ENCODE assay signal across 13 mouse cellular contexts in the genomic region with DNA sequence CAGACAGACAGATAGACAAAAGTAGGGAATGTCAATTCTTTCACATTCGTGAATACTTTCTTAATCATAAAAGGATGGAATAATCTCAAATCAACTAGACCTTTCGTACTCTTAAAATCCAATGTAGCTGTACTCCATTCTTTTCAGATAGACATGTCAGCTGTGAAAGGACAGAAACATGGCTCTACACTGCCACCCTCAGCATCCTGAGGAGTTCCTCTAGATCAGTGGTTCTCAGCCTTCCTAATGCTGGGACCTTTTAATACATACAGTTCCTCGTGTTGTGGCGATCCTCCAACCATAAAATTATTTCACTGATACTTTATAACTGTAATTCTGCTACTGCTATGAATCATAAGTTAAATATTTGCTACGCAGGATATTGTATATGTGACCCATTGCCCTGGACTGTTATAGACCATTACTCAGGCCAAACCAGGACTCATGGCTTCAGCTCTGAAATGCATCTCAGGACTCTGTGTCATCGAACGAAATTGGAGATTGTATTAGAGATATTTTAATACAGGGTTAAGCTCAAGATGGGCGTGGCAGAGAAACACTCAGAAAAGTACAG.
A peak's percentile ranks its signal among the peaks of the same experiment; 100 is the strongest.
DNase-seq lines count a peak whose midpoint lies in the region; ATAC-seq and TF ChIP-seq lines count a peak whose summit lies in the region.
"Had no signal": no experiment of that assay in that cellular context is flagged by ENCODE, and none has a peak within 500 bp of the region (broad histone marks: within the 10 kb centered on the region; RNA-seq: fewer than 3 reads in every experiment).

No protein-coding gene starts in this region.

- no peak overlapping the region for H3K9ac ChIP-seq in hindbrain, postnatal 0 days (replicated peaks; ENCODE audit: low read length)
- H3K9ac ChIP-seq in hindbrain, embryonic 11.5 days (ENCODE audit: low read depth, low read length), result no peak overlapping the region
- H3K9ac ChIP-seq in midbrain, embryonic 11.5 days (ENCODE audit: low read length), result no peak overlapping the region
- H3K9ac ChIP-seq in midbrain, embryonic 13.5 days (replicated peaks), result no peak overlapping the region
- H3K9ac ChIP-seq: embryonic facial prominence, embryonic 15.5 days; hindbrain, embryonic 12.5 days had no signal

- H3K4me1 ChIP-seq in hindbrain, postnatal 0 days (ENCODE audit: insufficient read depth, low read length), result no peaks in the 10 kb centered on the region
- H3K4me1 ChIP-seq in hindbrain, embryonic 11.5 days (replicated peaks; ENCODE audit: control insufficient read depth, insufficient read depth, low read length), result no peaks in the 10 kb centered on the region
- H3K4me1 ChIP-seq in midbrain, embryonic 11.5 days (ENCODE audit: control insufficient read depth, insufficient read depth, low read length), result no peaks in the 10 kb centered on the region
- H3K4me1 ChIP-seq in midbrain, embryonic 13.5 days (replicated peaks), result 0 out of 2 replicates have a peak, but pooled peaks cover 3% of the 10 kb centered on the region
- H3K4me1 ChIP-seq: embryonic facial prominence, embryonic 15.5 days; hindbrain, embryonic 12.5 days had no signal

- POLR2A ChIA-PET in Patski (lab: Charles Lee), result no interaction called here

- in situ Hi-C loops in Patski (cut with MboI; ENCODE audit: low pct_unique_long_range_greater_than_20kb), result no loop called here

- no peaks in the 10 kb centered on the region for H3K36me3 ChIP-seq in hindbrain, postnatal 0 days (ENCODE audit: insufficient read depth, low read length)
- no peaks in the 10 kb centered on the region for H3K36me3 ChIP-seq in hindbrain, embryonic 11.5 days (ENCODE audit: control insufficient read depth, insufficient read depth, low read length)
- H3K36me3 ChIP-seq in midbrain, embryonic 11.5 days (ENCODE audit: control insufficient read depth, insufficient read depth, low read length), result no peaks in the 10 kb centered on the region
- no peaks in the 10 kb centered on the region for H3K36me3 ChIP-seq in midbrain, embryonic 13.5 days
- H3K36me3 ChIP-seq: embryonic facial prominence, embryonic 15.5 days; hindbrain, embryonic 12.5 days had no signal

- intact Hi-C loops in heart, postnatal 10 days (cut with DNase I), result no loop called here

- no peaks in the 10 kb centered on the region for H3K27me3 ChIP-seq in hindbrain, postnatal 0 days (ENCODE audit: insufficient read depth, low read length)
- no peaks in the 10 kb centered on the region for H3K27me3 ChIP-seq in hindbrain, embryonic 11.5 days (ENCODE audit: control insufficient read depth, insufficient read depth, low read length)
- no peaks in the 10 kb centered on the region for H3K27me3 ChIP-seq in midbrain, embryonic 11.5 days (ENCODE audit: control insufficient read depth, insufficient read depth, low read length)
- no peaks in the 10 kb centered on the region for H3K27me3 ChIP-seq in midbrain, embryonic 13.5 days
- H3K27me3 ChIP-seq in Patski, result no peaks in the 10 kb centered on the region
- H3K27me3 ChIP-seq: embryonic facial prominence, embryonic 15.5 days; hindbrain, embryonic 12.5 days had no signal

- WGBS in hindbrain, postnatal 0 days, result 81% methylated on average over 8 of the region's 8 CpGs
- WGBS in hindbrain, embryonic 11.5 days, result 78% methylated on average over 8 of the region's 8 CpGs
- 74% methylated on average over 8 of the region's 8 CpGs for WGBS in midbrain, embryonic 11.5 days
- WGBS in midbrain, embryonic 13.5 days, result 78% methylated on average over 8 of the region's 8 CpGs

- CTCF ChIA-PET in Patski (lab: Charles Lee), result no interaction called here

- peak; percentile 45 for TF ChIP-seq CTCF in hindbrain, postnatal 0 days (IDR thresholded peaks at IDR 0.05; ENCODE audit: low read depth)
- TF ChIP-seq CTCF in Patski (IDR thresholded peaks at IDR 0.05), result peak; percentile 31

- no peaks in the 10 kb centered on the region for H3K9me3 ChIP-seq in hindbrain, postnatal 0 days (ENCODE audit: low read length)
- no peaks in the 10 kb centered on the region for H3K9me3 ChIP-seq in hindbrain, embryonic 11.5 days (ENCODE audit: control insufficient read depth, low read length)
- H3K9me3 ChIP-seq in midbrain, embryonic 11.5 days (ENCODE audit: control insufficient read depth, low read length), result no peaks in the 10 kb centered on the region
- H3K9me3 ChIP-seq in midbrain, embryonic 13.5 days, result no peaks in the 10 kb centered on the region
- H3K9me3 ChIP-seq: embryonic facial prominence, embryonic 15.5 days; hindbrain, embryonic 12.5 days had no signal

- H3K27ac ChIP-seq in hindbrain, postnatal 0 days, result no peak overlapping the region
- H3K27ac ChIP-seq in hindbrain, embryonic 11.5 days (ENCODE audit: low read depth, low read length), result no peak overlapping the region
- H3K27ac ChIP-seq in midbrain, embryonic 11.5 days (ENCODE audit: low read depth, low read length), result no peak overlapping the region
- no peak overlapping the region for H3K27ac ChIP-seq in midbrain, embryonic 13.5 days
- H3K27ac ChIP-seq: embryonic facial prominence, embryonic 15.5 days; heart, adult 2 months; hindbrain, embryonic 12.5 days had no signal

- ATAC-seq in hindbrain, postnatal 0 days, result no peak
- no peak for ATAC-seq in hindbrain, embryonic 11.5 days (ENCODE audit: low FRiP score)
- peak; percentile 64; the same call in 1 of the 2 replicates for ATAC-seq in midbrain, embryonic 11.5 days (ENCODE audit: low FRiP score)
- ATAC-seq in midbrain, embryonic 13.5 days, result no peak
- ATAC-seq in Patski, result no peak

- peak; percentile 47 for DNase-seq in hindbrain, postnatal 0 days (ENCODE audit: low spot score)
- DNase-seq in hindbrain, embryonic 11.5 days (ENCODE audit: low spot score), result no peak
- no peak for DNase-seq in midbrain, embryonic 11.5 days (ENCODE audit: low spot score, missing footprints)
- no peak for DNase-seq in Patski (ENCODE audit: low read depth, low spot score)
- peak; percentile 2 for DNase-seq in fibroblast of lung, adult 2 months (ENCODE audit: low read depth)
- DNase-seq in heart, postnatal 10 days, result no peak
- DNase-seq: heart, adult 2 months; liver; lung, postnatal 14 days; thymus, postnatal 25 days had no signal

- H3K4me2 ChIP-seq in hindbrain, postnatal 0 days (ENCODE audit: low read depth, low read length), result no peak overlapping the region
- H3K4me2 ChIP-seq in hindbrain, embryonic 11.5 days (replicated peaks; ENCODE audit: low read depth, low read length), result no peak overlapping the region
- H3K4me2 ChIP-seq in midbrain, embryonic 11.5 days, result no peak overlapping the region
- H3K4me2 ChIP-seq in midbrain, embryonic 13.5 days (replicated peaks), result no peak overlapping the region
- H3K4me2 ChIP-seq: embryonic facial prominence, embryonic 15.5 days; hindbrain, embryonic 12.5 days had no signal

- no peak overlapping the region for H3K4me3 ChIP-seq in hindbrain, postnatal 0 days (ENCODE audit: low read length)
- H3K4me3 ChIP-seq in hindbrain, embryonic 11.5 days (ENCODE audit: low read depth, low read length), result no peak overlapping the region
- no peak overlapping the region for H3K4me3 ChIP-seq in midbrain, embryonic 11.5 days (ENCODE audit: low read depth, low read length)
- H3K4me3 ChIP-seq in midbrain, embryonic 13.5 days (replicated peaks), result no peak overlapping the region
- H3K4me3 ChIP-seq: embryonic facial prominence, embryonic 15.5 days; heart, adult 2 months; hindbrain, embryonic 12.5 days had no signal

Comparison
In these comparisons a context has a peak if more than half of its experiments do, and no peak if none do; other contexts are left out.
1. DNase-seq: peak in hindbrain, postnatal 0 days (single experiment) and fibroblast of lung, adult 2 months (single experiment); none in hindbrain, embryonic 11.5 days (single experiment), midbrain, embryonic 11.5 days (single experiment), Patski (single experiment) and heart, postnatal 10 days (0 of 2).